Mouse (Mus musculus) small intestine, adult 2 months (tissue): ENCODE measurements around the gene Socs1.

Experiments used
- CTCF ChIP-seq: fragments of 200-500 bp; IDR thresholded peaks from 2 replicates; pipeline ENCODE4 v1.5.1; 2012; ENCODE audit warnings: low read depth, mild to moderate bottlenecking, control low read depth, inconsistent platforms, low read length, moderate library complexity, mixed read lengths; ENCODE audit not compliant: insufficient replicate concordance, insufficient read length; ENCODE audit errors: extremely low read depth
- POLR2A ChIP-seq: fragments of 200-500 bp; IDR thresholded peaks from 2 replicates; pipeline ENCODE4 v1.6.1; 2012; ENCODE audit warnings: low read depth, mild to moderate bottlenecking, control low read depth, inconsistent platforms, low read length, moderate library complexity

DNA sequence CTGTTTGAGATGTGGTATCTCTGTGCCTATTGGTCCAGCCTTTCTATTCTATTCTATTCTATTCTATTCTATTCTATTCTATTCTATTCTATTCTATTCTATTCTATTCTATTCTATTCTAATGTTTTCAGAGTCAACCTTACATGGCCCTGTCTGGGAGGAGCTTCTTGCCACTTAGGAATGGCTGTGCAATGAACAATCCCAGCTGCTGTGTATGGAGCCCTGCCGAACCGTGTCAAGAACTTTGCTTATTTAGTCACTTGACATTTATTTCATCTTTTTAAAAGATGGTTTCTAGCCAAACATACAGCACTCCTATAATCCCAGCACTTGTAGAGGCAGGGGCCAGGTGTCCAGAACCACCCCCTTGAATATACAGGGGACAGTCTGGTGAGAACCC, 21.0 kb downstream of the Socs1 start:
- TF ChIP-seq POLR2A (no peak), CTCF (no peak)
